Mouse (Mus musculus) G1E (cell line): ENCODE results near the gene Stk38.

Experiments
- CTCF ChIP-seq: IDR thresholded peaks from 2 replicates; pipeline ENCODE4 v1.5.1; 2012; ENCODE audit warnings: low read depth, low read length, inconsistent platforms, mixed read lengths
- GATA1 ChIP-seq: IDR thresholded peaks from 2 replicates; pipeline ENCODE4 v1.6.1; 2012; ENCODE audit warnings: borderline replicate concordance, low read length, inconsistent platforms, mixed read lengths
- GATA2 ChIP-seq: IDR thresholded peaks from 2 replicates; pipeline ENCODE4 v1.6.1; 2012; ENCODE audit warnings: low read depth, low read length, inconsistent platforms, borderline replicate concordance
- TAL1 ChIP-seq: conservative IDR thresholded peaks from 2 replicates; pipeline ENCODE4 v1.6.1; 2012; ENCODE audit warnings: low read depth, low read length, inconsistent platforms, mixed read lengths

DNA sequence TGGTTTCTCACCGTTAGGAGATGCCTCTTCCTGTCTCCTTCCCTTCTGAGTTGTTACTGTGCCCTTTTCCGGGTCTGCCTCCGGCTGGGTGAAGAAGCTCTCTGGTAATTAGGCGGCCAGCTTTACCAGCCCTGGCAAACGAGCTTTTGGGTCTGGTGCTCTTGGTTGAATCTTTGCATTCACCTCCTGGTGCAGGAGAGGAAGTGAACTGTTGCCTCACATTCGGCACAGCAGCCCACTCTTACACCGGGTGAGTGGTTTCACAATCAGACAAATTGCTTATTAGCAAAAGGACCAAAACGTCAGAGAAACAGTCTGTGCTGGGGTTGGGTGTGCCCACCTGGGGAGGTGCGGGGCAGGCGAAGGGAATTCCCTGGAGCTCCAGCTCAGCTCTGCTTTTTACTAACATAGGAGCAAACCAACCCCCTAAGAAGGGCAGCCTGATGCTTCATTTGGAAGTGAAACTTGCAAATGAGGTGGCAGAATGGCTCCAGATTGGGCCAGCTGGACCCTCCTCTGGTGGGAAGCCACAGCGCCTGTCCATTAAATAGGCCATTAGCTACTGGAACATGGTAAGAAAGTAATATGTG, 40.7 kb downstream of the Stk38 start:
- no peak for TF ChIP-seq CTCF
- TF ChIP-seq TAL1 = no peak
- no peak for TF ChIP-seq GATA1
- no peak for TF ChIP-seq GATA2
